15 mouse cellular contexts compared by ENCODE assay signal in genomic region chr1:59825421-59825820, GRCm38 (mm10).
DNase-seq lines count a peak whose midpoint lies in the region; ATAC-seq lines count a peak whose summit lies in the region.
"Had no signal": no experiment of that assay in that cellular context is flagged by ENCODE, and none has a peak within 500 bp of the region (broad histone marks: within the 10 kb centered on the region; RNA-seq: fewer than 3 reads in every experiment).

No protein-coding gene starts in this region.

- H3K27me3 ChIP-seq in heart, embryonic 12.5 days (replicated peaks): no peaks in the 10 kb centered on the region
- H3K27me3 ChIP-seq: hindbrain, embryonic 13.5 days; midbrain, embryonic 15.5 days had no signal

- no peak for ATAC-seq in heart, embryonic 12.5 days (ENCODE audit: insufficient number of reproducible peaks, low FRiP score)
- ATAC-seq: forebrain, embryonic 16.5 days; midbrain, embryonic 15.5 days had no signal

- H3K4me3 ChIP-seq in heart, embryonic 12.5 days: no peak overlapping the region
- H3K4me3 ChIP-seq: hindbrain, embryonic 13.5 days; midbrain, embryonic 15.5 days had no signal

- H3K9me3 ChIP-seq in heart, embryonic 12.5 days (replicated peaks): no peaks in the 10 kb centered on the region
- H3K9me3 ChIP-seq: hindbrain, embryonic 13.5 days; midbrain, embryonic 15.5 days had no signal

- no peak overlapping the region for H3K4me2 ChIP-seq in heart, embryonic 12.5 days
- H3K4me2 ChIP-seq: hindbrain, embryonic 13.5 days; midbrain, embryonic 15.5 days had no signal

- no peak overlapping the region for H3K9ac ChIP-seq in heart, embryonic 12.5 days
- H3K9ac ChIP-seq: hindbrain, embryonic 13.5 days; midbrain, embryonic 15.5 days had no signal

- H3K27ac ChIP-seq in heart, embryonic 12.5 days (ENCODE audit: poor library complexity, severe bottlenecking): no peak overlapping the region
- H3K27ac ChIP-seq: hindbrain, embryonic 13.5 days; kidney, postnatal 0 days; macrophage; midbrain, embryonic 15.5 days had no signal

- no peaks in the 10 kb centered on the region for H3K4me1 ChIP-seq in heart, embryonic 12.5 days (replicated peaks)
- H3K4me1 ChIP-seq: hindbrain, embryonic 13.5 days; midbrain, embryonic 15.5 days had no signal

- intact Hi-C loops in heart, postnatal 10 days (cut with DNase I): no loop called here

- peak; percentile 49 for DNase-seq in adrenal gland, postnatal 10 days
- no peak for DNase-seq in adrenal gland, postnatal 4 days (ENCODE audit: low spot score in 2 of 2)
- DNase-seq in heart, adult 9 months (ENCODE audit: low spot score in 2 of 2): peak; percentile 29 to 35
- DNase-seq in 3T3-L1 (ENCODE audit: low read depth, low spot score): peak; percentile 62
- DNase-seq in heart, postnatal 10 days: peak; percentile 58 to 62
- DNase-seq in yolk sac, embryonic 10.5 days (ENCODE audit: low spot score): no peak
- DNase-seq in right cerebral cortex, adult 18-20 months: no peak
- DNase-seq: liver; thymus, adult 2 months had no signal

- H3K36me3 ChIP-seq in heart, embryonic 12.5 days: peaks cover 23% of the 10 kb centered on the region
- H3K36me3 ChIP-seq: midbrain, embryonic 15.5 days had no signal

Comparison
In these comparisons a context has a peak if more than half of its experiments do, and no peak if none do; other contexts are left out.
1. DNase-seq: peak in adrenal gland, postnatal 10 days (single experiment), heart, adult 9 months (2 of 2), 3T3-L1 (single experiment) and heart, postnatal 10 days (2 of 2); none in adrenal gland, postnatal 4 days (0 of 2), yolk sac, embryonic 10.5 days (single experiment) and right cerebral cortex, adult 18-20 months (single experiment).